Mouse (Mus musculus): ENCODE measurements at regions not wholly inside any gene's neighbourhood (a gene's known extent, or its start where the extent isn't known, plus 50 kb on each side); places are given as distances from the start of the nearest gene placed in this dataset.
A peak's percentile ranks its signal among the peaks of the same experiment; 100 is the strongest.

- DNase-seq (ENCODE audit: low read depth) = peak; percentile 90
Measured at GRCm38 (mm10) chr1:164628840-164629239, 167.6 kb upstream of the Dpt start.

DNA sequence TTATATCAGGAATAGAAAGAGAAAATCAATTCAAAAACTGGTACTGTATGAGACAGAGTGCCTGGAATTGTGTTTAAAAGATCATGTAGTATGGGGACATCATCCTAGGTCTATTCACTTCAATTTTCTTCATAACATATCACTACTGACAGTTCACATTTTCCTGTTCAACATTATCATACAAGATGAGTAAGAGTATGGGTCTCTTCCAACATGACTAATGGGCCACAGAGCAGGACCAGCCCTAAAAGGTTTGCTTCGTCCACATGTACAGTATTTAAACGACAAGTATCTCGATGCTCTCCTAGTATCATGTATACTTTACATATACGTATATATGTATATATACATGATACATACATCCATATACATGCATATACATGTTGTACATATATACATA lies 164.8 kb upstream of the Atp1b1 start:
- peak; percentile 51 for DNase-seq (ENCODE audit: low read depth)

DNA sequence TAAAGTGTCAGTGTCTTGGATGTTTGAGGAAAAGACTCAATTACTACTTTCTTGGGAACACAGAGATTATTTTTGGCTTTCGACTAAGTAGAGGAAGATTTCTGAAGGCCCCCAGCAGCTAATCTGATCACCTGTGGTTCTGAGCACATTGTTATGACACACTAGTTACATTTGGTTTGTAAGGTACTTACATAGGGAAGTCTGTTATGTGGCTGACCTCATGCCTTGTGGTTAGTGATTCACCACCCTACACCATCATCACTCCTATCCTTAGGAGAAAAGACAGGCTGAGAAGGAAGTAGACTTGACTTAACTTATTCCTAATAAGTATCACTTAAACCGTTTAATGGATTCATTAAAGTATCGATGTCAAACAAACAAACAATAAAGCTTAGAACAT lies 164.3 kb upstream of the Atp1b1 start:
- peak; percentile 65 for DNase-seq (ENCODE audit: low read depth)

DNA sequence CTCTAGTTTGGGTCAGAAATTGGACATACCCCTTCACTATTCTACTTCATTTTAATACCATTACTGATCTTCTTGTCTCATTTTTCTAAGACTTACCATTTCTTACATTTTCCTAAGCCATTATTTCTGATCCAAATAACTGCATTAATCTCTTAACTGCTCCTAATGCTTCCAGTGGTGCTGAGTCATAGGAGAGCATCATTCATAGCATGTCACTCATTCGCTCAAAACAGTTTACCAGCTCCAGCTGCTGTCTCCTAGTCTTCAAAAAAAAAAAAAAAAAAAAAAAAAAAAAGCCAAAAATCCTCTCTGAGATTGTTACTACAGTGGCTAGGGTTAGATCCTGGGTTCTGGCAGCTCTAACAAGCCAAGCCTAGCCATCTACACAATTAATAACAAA lies 162.0 kb upstream of the Atp1b1 start:
- DNase-seq (ENCODE audit: low read depth) = peak; percentile 60

- DNase-seq (ENCODE audit: low read depth) = no peak
Measured at GRCm38 (mm10) chr1:164617871-164618270, 159.7 kb upstream of the Atp1b1 start.

GRCm38 (mm10) chr1:164607061-164607460 lies 148.9 kb upstream of the Atp1b1 start:
- DNase-seq (ENCODE audit: low read depth) = no peak

DNA sequence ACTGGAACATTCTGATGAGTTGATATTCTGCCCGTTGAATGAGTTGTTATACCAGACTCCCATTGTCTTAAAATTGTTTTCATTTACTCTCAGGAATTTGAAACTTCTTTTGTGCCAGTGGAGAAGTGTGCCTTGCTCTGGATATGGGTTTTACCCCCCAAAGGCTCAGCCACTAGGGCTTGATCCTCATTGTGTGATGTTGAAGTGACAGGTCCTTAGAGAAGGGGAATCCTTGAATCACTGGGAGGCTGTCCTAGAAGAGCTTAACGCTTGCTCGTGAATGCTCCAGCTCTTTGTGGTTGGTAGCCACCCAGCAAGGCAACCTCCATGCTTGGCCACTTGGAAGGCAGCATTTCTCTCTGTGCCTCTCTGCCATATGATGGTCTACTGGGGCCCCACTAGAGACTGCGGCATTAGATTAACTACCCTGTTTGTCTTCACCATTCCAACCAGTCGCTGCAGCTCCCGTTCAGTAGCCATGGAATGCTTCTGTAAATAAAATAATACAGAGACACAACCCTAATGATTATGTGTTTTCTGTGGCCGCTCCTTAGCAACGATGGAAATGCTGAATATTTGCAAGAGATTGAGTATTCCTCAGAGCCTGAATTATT lies 148.1 kb upstream of the Atp1b1 start:
- DNase-seq (ENCODE audit: low read depth) = no peak

- DNase-seq (ENCODE audit: low read depth) = no peak
Measured at GRCm38 (mm10) chr1:164603433-164603832, 145.3 kb upstream of the Atp1b1 start.

- DNase-seq (ENCODE audit: low read depth) = no peak
Measured at GRCm38 (mm10) chr1:164602568-164602967, 144.4 kb upstream of the Atp1b1 start.

DNA sequence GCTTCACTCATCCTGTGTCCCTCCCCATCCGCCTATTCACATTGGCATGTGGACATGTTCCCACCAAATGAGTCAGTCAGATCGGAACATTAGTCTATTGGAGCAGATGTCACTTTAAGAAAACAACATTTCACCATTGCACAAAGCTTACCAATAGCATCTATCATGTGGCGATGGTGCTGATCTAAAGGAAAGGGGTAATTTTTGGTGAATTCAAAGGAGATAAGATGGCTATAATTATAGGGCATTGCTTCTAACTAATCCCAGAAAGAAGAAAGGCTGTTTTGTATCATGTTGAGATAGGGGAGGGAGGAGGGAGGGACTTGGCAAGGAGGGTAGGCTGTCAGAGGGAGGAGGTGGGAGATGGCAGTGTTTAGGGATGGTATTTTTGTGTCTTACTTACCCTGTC lies 132.1 kb upstream of the Atp1b1 start:
- DNase-seq (ENCODE audit: low read depth) = peak; percentile 64

GRCm38 (mm10) chr1:164586066-164586989 lies 128.2 kb upstream of the Atp1b1 start:
- peak; percentile 31 for DNase-seq (ENCODE audit: low read depth)

- DNase-seq (ENCODE audit: low read depth) = no peak
Measured at GRCm38 (mm10) chr1:164576856-164577489, 118.8 kb upstream of the Atp1b1 start.

GRCm38 (mm10) chr1:164573639-164574038 lies 115.5 kb upstream of the Atp1b1 start:
- no peak for DNase-seq (ENCODE audit: low read depth)

- DNase-seq (ENCODE audit: low read depth) = no peak
Measured at GRCm38 (mm10) chr1:164572183-164572582, 114.0 kb upstream of the Atp1b1 start.

GRCm38 (mm10) chr1:164571496-164572078 lies 113.4 kb upstream of the Atp1b1 start:
- DNase-seq (ENCODE audit: low read depth) = no peak

GRCm38 (mm10) chr1:164564847-164565246 lies 106.7 kb upstream of the Atp1b1 start:
- no peak for DNase-seq (ENCODE audit: low read depth)

DNA sequence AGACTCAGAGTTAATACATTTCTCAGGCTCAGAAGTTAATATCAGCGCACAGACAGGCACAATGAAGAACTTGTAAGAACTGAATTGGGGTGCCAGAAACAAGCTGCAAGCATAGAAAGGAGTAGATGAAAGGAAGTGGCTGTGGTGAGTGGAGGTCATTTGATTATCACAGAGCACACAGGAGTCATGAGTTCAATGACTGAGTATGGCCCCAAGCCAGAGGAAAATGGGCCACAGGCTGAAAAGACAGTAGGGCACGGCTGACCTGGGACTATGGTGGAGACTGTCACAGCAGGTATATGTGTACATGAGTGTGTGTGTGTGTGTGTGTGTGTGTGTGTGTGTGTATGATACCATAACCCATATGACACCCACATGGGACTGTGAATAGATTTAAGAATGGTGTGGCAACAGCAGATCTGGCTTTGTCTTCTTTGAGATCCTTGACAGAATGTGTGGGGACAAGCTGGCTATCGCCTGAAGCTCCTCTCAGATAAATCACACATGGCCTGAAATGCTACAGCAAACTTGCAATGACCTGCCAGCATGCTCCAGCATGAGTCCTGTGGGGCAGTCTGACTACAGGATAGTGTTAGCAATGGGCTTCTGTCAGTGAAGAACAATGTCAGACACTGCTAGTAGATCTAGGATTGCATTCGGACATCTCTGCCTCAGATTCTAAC lies 101.5 kb upstream of the Atp1b1 start:
- no peak for DNase-seq (ENCODE audit: low read depth)

GRCm38 (mm10) chr1:164552658-164553057 lies 94.5 kb upstream of the Atp1b1 start:
- DNase-seq (ENCODE audit: low read depth) = peak; percentile 16

- DNase-seq (ENCODE audit: low read depth) = no peak
Measured at GRCm38 (mm10) chr1:164551019-164551418, 92.9 kb upstream of the Atp1b1 start.

DNA sequence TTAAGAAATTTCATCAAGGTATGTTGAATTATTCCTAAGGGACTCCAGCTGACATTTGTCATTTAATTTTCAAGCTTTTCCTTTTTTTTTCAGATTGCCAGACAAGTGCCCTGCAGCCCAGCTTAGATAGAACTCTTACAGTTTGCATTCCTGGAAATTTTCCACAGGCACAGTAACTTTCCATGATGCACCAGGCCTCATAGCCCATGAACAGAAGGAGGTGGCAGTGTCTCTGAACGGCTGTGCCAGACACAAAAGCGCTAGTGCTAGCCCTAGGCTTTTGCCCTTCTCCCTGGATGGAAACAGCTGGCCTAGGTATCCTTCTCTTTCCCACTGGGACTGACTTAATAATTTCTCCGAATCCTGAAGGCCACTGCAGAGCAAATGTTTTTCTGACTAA lies 92.4 kb upstream of the Atp1b1 start:
- peak; percentile 56 for DNase-seq (ENCODE audit: low read depth)

- no peak for DNase-seq (ENCODE audit: low read depth)
Measured at GRCm38 (mm10) chr1:164548071-164548470, 89.9 kb upstream of the Atp1b1 start.

- no peak for DNase-seq (ENCODE audit: low read depth)
Measured at GRCm38 (mm10) chr1:164545843-164546242, 87.7 kb upstream of the Atp1b1 start.

Data from NIH3T3 (cell line).